Mouse (Mus musculus) spleen, postnatal 10 days (tissue): ENCODE data around the gene 9530077C05Rik.

Experiments used
- DNase-seq, 2 experiments: peaks; one replicate each; pipeline ENCODE4 v3.0.0; 2021 to 2022; ENCODE audit warnings: low spot score in 2 of 2

The 9530077C05Rik gene

DNA sequence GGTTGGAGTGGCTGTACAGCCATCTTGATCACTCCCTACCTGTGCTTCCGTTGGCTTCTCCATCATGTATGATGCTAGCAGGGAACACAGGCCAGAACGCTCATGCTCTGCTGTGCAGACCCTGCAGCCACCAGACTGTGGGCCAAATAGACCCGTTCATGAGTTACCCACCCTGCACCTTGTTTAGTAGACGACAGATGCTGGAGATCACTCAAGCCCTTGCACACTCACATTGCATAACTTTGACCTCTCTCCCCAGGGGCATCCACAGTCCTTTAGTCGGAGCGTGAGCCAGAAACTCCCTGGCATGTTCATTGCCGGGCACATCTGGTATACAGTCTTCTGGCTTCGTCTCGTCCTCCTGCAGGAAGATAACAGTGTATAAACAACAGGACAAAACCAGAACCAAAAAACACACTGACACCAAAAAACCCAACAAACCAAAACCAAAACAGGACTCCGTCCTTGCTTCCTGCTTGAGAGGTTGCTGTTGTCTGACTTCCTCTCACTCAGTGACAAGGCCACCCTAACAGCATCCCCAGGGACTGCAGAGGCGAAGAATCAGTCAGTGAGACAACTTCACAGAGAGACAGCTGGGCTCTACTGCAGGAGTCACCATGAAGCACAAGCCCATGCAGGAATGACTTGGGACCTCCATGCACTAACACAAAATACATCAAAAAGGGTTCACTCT is 46.0 kb downstream of the 9530077C05Rik start:
- DNase-seq, result peak in 1 of 2 experiments; percentile 64

DNA sequence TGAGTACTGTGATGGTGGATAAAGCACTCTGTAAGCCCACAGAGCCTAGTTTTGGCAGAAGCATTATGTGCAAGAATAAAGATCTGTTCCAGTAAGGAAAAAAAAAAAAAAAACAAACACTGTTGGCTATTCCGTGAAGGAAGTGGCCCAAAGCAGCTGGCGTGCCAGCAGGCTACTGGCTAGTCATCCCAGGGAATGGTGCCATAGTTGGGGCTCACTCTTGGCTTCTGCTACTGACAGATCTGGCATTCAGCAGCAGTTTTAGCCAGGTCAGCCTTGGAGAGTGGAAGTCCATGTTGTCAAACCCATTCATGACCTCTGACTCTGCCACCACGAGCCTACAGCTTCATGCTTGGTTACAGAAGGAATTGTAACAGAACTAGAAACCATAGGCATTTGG is 50.6 kb downstream of the 9530077C05Rik start:
- no peak for DNase-seq

DNA sequence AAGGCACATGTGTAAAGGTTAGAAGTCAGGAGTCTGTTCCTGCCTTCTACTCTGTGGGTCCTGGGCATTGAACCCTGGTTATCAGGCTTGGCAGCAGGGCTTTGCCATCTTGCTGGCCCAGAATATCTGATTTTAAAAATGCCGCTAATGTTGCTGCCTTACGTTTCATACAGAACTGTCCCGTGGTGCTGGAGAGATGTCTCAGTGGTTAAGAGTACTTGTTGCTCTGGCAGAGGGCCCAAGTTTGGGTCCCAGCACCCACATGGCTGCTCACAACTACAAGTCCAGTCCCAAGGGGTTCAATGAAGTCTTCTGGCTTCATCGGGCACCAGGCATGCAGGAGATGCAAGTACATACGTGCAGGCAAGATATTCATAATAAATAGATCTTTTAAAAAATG is 54.9 kb downstream of the 9530077C05Rik start:
- DNase-seq, result no peak

DNA sequence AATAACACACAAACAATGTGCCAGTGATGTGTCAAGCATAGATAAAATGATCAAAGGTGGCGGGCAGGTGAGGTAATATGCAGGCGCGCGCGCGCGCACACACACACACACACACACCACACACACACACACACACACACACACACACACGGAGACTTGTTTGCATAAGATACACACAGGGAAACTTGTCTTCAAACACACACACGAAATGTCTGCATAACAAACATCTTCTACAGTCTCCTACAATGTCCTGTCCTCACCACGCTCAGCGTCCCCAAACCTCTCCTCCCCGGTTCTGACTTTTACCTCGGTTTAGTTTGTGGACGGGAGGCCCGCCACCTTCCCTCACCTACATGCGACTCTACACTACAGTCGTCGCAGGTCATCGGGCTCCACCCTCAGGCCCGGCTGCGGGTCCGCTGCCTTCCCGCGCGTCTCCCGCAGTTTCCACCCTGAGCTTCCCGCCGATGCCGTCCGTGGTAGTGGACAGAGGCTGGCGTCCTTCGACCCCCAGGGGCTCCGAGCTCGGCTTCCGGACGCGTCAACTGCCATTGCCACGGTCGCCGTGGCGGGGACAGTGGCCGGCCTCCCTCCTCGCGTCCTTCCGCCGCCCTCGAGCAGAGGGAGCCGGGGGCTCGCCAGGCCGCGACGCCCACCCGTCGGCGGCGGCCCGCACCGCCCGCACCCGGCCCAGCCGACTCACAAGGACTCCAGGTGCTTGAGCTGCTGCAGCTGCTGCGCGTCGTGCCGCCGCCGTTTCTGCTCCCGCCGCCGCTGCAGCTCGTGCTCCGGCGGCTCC is 56.3 kb downstream of the 9530077C05Rik start:
- DNase-seq, result peak; percentile 59 to 69

DNA sequence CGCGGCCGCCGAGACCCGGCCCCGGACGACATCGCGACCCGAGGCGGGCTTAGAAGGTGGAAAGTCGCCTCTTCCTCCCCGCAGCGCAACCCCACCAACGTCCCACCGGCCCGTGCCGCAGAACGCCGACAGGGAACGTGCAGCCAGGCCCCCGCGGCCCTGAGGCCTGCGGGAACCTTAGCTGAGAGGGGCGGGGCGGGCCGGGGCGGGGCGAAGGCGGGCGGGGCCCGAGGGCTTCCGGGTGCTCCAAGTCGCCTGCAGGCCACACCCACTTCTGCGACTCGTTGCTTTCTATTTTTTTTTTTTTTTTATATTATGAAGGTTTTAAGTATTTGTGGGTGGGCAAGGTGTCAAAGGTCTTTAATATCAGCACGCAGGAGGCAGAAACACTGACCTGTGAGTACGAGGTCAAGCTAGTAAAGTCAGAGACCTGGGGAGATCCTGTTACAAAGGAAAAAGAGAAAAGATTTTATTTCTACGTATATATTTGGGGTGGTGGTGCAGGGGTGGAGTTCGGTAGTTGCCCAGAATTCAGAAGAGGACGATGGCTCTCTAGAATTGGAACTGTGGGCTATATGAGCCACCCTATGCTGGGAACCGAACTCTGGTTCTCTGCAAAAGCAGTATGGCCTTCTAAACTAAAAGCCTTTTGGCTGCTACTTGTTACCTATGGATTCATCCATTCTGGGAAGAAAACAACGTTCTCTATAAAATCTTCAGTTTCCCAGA is 57.0 kb downstream of the 9530077C05Rik start:
- peak in 1 of 2 experiments; percentile 86 for DNase-seq

DNA sequence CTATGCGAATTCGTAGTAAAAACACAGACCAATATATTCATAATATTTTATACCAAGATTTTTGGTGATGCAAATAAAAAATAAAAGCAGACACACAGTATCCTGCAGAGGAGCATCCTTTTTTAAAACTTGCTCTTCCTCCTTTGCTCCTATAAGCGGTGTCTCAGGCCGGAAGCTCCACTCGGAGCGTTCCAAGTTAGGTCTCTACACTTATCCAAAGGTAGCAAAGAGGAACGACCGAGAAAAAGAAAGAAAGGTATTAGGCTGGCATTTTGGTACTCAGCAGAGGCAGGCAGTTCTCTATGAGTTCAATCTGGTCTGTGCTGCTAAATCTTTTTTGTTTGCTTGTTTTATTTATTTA is 57.6 kb downstream of the 9530077C05Rik start:
- DNase-seq, result no peak

DNA sequence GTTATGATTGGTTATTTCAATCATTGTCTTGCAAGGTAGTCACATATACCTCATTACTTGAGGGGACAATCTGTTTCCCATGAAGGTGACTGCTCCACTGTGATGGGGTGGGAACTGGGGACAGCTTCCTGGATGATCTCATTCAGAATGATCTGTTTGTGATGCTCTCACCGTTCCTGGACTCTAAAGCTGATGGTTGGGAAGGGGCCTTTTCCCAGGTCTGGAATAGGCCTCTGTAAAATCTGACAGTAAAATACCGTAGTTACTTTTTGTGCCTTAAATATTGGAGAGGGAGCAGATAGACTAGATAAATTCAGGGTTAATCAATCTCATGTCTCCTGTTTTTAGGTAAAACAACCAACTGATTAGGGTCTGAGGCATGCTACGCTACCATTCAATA is 58.3 kb downstream of the 9530077C05Rik start, which contains the start of gene Rp9:
Gene Rp9, minus strand, starts transcription at position 101 of the 400 bp plus-strand sequence.
- no peak for DNase-seq

DNA sequence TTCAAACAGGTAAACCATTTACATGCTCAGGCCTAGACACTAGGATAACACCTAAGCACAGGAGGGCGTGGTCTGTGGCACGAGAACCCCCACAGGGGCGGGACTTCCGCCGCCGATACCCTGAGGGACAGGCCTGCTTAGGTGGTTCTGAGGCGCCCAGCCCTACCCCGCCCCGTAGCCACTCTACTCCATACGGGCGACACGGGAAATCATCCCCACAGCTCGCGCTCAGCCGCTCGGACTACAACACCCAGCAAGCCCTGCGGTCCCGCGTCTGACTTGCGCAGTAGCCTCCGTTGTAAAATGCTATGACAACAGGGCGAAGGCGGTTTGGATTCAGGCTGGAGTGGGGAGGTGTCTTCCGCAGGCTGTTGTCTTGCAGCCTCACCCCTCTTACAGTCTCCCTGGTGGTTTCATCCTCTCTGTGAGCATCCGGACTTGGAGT is 64.1 kb downstream of the 9530077C05Rik start, which contains the start of gene Bbs9:
Gene Bbs9, plus strand, starts transcription at position 292 of the 445 bp plus-strand sequence.
- DNase-seq, result peak; percentile 83 to 93

DNA sequence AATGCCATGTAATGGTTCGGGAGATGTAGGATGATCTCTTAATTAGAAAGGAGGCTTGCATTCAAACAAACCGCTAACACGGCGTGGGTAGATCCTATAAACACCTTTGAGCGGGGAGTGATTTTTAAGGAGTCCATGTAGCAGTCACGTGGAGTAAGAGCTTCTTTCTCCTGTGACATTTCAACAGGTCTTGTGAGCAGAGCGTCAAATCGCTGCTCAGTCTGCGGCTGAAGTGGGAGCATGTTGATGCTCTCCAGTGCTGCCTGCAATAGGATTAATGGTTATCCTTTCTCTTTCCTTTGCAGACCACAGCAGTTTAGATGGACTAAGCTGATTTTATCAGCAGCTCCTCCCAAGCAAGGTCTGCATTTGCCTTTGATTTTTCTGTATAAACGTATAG is 65.0 kb downstream of the 9530077C05Rik start:
- no peak for DNase-seq

DNA sequence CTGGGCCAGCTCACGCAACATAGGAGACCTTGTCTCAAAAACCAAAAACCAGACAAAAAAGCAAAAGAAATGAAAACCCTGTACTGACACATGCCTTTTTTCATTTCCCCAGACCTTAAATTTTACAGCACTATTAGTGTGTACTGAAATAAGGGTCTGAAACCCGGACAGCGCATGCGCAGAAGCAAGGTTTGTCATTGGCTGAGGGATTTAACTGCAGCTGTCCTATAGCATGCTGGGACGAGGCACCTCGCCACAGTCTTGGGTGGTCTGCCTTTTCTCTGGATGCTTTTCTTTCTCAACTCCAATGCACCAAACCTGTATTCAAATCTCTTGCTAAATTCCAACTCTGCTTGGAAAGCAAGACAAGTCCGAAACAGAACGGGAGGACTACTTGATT is 67.6 kb downstream of the 9530077C05Rik start:
- no peak for DNase-seq

DNA sequence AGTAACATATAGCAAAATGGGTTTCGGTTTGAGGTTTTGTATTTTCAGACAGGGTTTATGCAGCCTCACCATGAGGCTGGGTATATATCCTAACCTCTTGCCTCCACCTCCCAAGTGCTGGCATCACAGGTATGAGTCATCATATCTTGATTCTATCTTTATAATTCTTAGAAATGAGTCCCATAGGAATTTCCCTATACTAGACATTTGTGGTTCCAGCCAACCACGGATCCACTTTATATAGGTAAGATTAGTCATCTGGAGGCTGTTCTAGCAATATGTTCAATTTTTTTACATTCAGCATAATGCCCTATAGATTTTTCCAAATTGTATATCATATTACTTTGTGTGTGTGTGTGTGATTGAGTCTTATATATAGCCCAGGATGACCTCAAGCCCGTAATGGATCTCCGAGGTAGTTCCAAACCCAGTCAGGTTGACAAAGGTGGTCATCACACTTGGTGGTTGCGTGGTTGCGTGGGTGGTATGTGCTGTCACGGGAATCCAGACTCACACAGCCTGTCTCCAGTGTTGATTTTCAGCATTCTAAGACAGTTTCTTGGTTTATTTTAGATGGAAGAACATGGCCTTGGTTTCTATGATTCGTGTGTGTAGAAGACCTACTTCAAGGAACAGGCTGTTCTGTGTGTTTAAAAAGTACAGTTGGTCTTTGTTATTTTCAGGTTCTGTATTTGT is 72.7 kb downstream of the 9530077C05Rik start:
- no peak for DNase-seq

DNA sequence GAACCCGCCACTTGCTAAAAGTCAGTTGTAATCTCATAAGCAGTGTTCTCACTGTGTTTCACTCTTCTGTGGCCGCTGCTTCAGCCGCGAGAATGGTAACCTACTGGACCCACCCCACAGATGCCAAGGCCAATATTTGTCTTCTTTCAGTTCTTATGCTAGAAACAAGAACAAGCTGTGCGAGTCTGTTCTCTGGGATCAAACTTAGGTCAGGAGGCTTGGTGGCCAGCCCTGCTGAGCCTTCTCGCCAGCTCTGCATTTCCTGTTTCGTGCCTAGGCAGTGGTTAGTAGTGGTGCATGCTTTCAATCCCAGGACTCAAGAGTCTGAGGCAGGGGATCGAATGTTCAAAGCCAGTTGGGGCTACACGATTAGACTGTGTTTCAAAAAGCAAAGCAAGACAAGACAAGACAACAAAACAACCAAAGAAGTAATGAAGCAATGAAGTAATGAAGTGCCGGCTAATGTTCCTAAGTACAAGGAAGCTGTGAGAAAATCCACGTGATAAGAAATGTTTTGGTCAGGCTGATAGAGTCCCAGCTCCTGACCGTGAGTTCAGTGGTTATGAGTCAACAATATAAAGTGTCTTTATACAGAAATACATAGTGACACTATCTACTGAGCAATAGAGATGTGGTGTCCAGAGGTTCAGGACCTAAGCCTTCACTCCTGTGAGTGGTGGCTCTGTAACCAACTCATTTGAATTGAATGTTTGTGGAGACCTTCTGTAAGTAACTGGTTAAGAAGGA is 73.4 kb downstream of the 9530077C05Rik start:
- no peak for DNase-seq

DNA sequence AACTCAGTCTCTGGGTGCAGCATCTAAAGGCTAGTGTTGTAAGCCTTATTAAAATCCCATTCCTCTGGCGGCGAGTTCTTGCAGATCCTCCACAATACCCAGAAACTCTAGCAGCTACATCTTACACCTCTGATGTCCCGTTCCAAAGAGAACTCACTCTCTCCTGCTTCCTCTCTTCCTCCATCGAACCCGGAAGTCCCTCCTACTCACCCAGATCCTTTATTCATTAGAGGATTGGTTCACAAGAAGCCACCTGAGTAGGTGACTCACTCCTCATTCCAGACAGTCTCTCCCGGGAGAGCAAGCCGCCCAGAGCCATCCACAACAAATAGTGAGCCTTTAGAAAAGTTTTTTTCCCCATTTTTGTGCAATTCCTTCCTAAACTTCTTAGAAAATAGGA is 74.9 kb downstream of the 9530077C05Rik start:
- DNase-seq, result no peak

DNA sequence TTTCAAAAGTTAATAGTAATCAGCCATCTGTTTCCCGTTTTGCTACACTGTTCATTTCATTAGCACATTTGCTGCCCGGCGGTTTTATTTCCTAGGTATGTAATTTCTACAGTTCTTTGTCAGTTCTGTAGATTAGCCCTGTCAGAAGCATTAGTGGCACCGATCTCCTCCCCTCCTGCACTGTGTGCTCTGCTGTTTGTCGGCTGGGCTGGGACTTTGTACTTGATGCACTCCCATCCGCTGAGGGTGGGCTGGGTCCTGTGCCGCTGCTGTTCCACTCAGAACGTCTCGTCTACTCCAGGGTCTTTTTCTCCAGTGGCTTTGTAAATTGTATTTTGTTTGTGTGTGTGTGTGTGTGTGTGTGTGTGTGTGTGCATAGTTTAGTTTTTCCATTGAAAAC is 77.7 kb downstream of the 9530077C05Rik start:
- no peak for DNase-seq
